Mouse (Mus musculus): ENCODE measurements at regions not wholly inside any gene's neighbourhood (a gene's known extent, or its start where the extent isn't known, plus 50 kb on each side); places are given as distances from the start of the nearest gene placed in this dataset.

DNA sequence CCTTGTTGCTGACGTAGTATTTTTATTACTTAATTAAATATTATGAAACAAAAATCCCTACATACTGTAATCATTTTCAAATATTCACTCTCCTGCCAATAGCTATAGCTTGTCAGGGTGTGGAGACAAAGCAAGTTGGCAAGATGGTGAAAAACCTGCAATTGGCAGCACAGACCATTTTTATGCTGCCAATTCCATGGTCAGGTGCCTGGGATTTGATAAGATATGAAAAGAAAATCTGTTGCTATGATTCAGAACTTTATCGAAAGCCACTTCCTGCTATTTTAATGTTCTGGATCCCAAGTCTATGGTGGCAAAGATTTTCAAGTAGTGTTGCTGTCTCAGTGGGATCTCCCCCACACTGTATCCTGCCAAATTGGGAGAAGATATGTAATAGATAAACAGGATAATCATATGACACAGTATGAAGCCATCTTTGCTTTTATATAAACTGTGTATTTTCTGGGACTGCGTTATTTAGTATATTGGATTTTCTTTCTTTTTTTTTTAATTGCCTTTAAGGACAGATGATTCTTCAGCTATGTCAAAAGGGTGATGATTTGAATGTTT, 165.3 kb upstream of the Lrrc3b start:
- DNase-seq (ENCODE audit: low read depth, low spot score), result no peak

DNA sequence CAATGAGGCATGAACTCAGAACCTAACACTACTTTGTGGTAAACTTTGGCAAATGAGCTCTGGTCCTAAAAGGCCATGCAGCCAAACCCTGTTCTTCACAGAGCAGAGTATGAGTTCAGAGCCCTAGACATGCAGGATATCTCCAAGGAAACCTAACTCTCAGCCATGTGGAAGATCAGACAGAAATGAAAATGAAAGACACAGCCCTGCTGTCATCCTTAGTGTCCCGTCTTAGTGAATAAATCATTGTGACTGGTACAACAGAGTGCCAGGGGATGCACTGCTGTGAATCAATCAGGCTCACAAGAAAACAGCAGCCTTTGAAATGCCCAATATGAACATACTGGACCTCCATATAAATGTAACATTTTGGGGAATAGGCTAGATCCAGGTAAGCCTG, 171.4 kb upstream of the Lrrc3b start:
- no peak for DNase-seq (ENCODE audit: low read depth, low spot score)

DNA sequence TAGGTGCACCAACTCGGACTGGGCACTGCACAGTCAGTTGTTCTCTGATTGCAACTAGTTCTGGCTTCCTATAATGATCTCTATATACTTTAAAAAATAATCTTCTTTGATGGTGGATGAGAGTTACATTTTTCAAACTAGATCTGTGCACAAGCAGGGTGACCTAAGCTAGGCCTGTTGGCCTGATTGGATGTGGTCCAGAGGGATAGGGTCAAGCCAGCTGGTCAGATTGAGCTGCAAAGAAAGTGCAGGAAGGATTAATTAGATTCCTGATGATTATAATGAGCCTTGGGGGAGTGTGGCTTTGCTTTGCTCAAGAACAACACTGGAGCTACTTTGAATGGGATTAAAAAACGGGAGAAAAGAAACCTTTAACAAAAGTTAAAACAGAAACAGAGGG, 195.8 kb upstream of the Lrrc3b start:
- DNase-seq (ENCODE audit: low read depth, low spot score), result peak; percentile 6

DNA sequence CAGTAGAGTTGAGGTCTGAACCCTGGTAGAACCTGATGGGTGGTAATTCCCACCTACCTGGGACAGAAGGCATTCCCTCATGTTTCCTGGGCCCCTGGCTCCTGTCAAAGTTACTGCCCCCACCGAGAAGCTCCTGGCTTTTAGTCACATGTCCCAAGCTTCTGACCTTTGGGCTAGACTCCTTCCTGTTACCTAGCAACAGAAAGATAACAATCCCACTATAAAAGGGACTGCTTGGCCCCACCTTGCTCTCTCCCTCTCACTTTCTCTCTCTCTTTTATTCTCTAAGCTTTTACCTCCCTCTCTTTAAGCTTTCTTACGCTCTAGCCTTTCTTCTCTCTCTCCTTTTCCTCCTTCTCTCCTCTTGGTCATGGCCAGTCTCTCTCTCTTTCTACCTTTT, 198.9 kb upstream of the Lrrc3b start:
- DNase-seq (ENCODE audit: low read depth, low spot score), result no peak

DNA sequence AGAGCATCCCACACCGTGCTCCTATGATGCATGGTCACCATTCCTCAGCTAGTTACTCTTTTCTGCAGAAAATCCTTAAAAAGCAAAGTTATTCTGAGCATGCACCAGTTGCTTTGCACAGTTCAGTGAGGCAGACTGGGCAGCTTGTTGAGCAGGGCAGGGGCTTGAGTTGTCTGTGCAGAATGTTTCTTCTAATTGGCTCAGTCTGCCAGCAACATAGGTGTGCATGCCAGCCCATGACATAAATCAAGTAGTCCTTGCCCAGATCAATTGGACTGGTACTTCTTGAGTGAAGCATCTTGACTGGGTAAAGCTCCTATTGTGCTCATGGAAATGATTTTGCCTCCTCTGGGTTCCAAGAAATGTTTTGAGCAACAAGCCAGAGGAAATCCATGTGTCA, 200.1 kb upstream of the Lrrc3b start:
- no peak for DNase-seq (ENCODE audit: low read depth, low spot score)

DNA sequence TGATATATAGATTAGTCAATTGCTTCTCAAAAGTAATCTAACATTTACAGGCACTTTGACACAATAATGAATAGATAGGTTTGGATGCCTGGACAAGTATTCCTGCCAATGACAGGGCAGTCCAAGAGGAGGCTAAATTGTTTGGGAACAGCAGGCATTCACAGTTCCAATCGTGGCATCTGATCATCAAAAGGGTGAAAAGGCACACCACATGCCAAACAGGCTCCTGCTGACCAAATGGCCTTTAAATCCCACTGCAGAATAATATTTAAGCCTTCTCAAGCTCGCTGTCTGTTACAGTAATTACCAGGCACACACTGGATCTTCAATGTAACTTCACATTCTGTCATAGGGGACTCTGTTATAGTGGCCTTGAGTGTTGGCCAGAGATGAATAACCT, 222.1 kb upstream of the Lrrc3b start:
- DNase-seq (ENCODE audit: low read depth, low spot score), result no peak

DNA sequence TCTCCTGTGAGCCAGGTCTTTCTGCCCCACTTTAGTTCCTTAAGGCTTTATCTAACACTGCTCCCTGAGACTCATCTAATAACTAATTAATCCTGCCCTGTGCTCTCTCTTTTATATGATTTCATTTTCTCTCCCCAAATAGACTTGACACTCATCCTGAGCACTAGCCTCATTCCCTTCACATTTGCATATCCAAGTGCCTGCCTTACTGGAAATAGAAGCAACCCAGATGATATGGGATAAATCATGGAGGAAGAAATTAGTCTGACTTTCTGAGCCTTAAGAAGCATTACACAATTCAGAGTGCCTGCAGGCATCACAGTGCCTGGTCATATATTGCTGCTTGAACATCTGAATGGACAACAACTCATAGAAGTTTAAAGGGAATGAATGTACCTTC, 233.5 kb upstream of the Lrrc3b start:
- no peak for DNase-seq (ENCODE audit: low read depth, low spot score)

DNA sequence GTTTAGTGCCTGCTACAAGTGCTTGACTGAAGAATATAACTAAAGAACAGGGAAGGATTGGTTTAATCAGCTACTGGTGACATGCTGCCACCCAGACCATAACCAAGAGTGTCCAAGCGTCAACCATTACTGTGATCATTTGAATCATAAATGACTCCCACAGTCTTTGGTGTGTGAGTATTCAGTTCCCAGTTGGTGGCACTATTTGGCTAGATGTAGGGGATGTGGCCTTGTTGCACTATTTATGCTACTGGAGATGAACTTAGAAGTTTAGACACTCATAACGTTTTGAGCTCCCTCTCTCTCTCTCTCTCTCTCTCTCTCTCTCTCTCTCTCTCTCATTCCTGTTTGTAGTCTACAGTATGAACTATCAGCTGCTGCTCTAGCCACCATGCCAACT, 238.4 kb upstream of the Lrrc3b start:
- DNase-seq (ENCODE audit: low read depth, low spot score), result no peak

DNA sequence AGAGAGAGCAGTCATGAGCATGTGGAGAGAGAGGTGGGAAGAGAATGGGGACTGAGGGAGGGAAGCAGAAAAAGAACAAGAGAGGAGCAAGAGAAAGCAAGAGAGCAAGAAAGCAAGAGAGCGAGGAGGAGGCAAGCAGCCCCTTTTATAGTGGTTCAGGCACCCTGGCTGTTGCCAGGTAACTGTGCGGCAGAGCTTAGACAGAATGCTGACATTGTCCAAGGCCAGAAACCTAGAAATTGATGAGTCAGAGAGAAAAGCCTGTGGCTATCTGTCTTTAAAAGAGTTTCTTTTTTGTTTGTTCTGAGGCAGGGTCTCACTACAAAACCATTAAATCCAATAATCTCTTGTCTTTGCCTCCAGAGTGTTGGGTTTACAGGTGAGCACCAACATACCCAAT, 240.7 kb upstream of the Lrrc3b start:
- no peak for DNase-seq (ENCODE audit: low read depth, low spot score)

DNA sequence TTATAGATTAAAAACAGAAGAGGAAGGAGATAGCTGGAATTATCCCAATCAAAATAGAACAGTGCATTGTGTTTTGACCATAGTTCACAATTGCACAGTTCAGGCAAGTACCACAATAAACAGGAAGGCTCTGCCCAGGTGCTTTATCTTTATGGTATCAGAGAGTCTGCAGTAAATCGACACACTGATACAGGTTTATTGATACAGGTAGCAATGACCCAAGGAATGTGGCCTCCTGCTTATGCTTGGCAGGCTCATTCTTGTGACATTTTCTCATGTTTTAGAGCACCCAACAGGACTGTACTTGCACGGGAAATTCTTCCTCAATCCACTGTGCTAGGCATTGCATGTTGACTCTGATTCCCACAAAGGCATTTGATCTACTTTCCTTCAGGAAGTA, 259.2 kb upstream of the Lrrc3b start:
- no peak for DNase-seq (ENCODE audit: low read depth, low spot score)

DNA sequence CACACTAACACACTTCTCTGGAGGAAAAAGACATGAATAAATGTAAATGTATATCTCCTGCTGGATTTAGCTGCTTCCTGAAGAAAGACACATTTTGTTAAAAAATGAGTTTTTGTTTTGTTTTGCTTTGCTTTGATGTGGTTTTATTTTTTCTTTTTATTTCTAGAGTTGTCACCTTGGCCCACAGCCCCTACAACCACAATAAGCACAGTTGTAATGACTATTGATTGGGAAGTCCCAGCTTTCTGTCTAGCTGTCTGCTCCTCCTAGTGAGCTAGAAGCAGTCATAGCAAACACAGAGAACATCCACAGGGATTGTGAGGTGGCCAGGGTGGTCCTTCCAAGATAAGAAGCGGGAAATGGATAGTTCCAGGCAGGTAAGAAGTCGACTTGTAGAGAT, 259.8 kb upstream of the Lrrc3b start:
- DNase-seq (ENCODE audit: low read depth, low spot score), result no peak

DNA sequence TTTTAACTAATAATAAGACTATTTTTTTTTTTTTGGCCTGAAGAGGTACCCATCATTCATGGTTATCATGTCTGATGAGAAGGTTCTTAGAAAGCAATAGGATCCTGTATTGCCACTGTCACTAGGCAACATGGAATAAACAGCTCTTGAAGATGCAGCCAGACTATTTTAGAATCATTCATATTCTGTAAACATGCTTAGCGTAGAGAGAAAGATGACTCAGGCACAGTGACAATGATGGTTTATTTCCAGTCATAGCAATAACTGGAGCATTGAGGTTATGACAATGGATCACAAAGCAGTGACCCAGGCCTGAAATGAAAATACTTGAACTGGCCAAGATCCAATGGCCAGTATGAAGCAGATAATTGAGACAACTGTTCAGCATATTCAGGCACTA, 283.3 kb upstream of the Lrrc3b start:
- no peak for DNase-seq (ENCODE audit: low read depth, low spot score)

DNA sequence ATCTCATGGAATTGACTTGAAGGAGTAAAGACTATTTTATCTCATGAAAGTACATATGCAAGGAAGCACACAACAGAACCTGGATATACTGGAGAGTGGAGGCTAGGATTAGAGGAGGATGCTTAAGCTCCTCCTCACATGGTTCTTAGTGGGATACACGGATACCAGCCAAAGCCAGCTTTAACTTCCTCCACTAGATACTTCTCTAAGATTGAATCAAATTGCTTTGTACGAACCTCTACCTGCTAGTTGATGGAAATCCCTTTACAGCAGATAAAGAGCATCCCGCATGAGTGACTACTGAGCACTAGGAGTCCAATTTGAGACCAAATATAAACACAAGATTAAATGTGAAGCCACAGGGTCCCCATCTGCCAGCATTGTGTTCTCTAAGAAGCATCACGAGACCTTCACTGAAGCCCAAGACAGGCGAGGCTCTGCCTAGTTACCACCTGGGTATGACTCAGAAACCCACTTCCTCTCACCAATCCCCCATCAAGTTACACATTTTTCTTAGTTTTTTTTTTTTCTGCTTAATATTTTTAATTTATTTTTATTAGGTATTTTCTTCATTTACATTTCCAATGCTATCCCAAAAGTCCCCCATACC, 307.9 kb upstream of the Lrrc3b start:
- no peak for DNase-seq (ENCODE audit: low read depth, low spot score)

DNA sequence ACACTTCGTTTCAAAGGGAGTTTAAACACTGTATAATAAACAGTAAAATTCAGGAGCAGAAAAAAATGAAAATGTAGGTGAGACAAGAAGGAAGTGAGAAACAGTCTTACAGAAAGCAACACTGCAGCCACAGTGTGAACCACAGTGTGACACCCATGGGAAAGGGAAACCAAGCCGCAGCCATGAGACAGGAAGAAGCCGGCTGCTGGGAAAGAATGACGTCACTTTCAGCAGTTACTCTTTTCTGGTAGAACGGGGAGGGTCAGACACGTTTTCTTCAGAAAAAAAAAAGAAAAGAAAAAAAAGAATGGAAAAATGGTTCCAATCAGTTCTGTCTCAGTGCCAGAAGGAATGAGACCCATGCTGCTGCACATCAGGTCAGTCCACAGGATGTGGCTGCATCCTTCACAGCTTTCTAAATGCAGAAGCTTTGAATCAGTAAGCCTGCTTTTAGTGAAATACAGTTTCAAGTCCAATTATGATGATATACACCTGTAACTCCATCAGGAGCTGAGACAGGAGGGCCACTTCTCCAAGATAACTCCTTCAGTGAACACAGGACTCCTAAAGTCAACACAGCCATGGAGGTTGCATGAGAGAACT, 331.2 kb upstream of the Lrrc3b start:
- DNase-seq (ENCODE audit: low read depth, low spot score), result no peak

DNA sequence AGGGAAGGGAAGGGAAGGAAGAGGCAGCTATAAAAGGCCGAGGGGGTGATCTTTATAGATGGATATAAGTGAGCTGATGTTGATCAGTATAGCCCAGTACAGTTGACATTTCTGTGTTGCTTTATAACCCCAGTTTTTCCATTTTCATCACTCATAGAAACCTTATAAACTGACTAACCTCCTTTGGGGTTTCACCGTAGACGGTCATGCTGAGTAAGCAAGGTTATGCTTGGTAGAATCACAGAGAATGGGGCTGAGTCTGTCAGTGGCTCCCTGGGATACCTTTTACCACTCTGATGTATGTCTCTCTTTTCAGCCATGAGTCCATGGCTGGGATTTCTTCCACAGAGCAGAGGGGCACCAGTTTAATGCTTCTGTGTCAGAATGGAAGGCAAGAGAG, 345.9 kb upstream of the Lrrc3b start:
- no peak for DNase-seq (ENCODE audit: low read depth, low spot score)

DNA sequence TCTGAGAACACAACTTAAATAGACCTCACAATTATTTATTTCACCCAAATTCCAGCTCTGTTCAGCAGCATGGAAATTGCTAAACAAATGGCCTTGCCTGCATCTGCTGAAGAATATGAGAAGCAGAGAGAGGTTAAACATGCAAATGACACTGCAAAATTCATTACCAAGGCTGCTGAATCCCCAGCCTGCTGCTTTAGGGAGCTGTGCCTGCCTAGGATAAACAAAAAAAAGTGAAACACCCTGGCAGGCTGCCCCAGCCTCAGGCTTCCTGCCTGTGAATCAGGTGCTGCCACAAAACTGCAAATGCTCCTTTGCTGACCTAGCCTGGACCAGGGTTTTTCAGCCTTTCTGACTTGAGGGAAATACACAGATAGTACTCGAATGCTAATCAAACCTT, 346.4 kb upstream of the Lrrc3b start:
- no peak for DNase-seq (ENCODE audit: low read depth, low spot score)

DNA sequence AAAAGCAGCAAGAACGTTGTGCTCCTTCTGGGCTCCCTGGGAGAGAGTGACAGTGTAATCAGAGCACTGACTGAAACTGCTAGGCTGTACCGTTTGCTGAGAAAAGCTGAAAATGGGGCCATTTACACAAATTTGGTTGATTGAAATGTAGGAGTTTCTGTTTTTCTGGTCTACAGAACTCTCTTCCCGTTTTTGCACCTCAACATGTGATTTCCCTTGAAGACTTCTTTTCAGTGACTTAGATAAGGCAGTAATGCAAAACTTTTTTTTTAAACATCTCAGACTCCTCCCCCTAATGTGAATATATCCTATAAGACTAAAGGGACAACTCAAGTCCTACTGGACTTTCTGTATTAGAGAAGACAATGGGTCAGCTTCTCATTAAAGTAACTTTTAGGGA, 356.9 kb upstream of the Lrrc3b start:
- DNase-seq (ENCODE audit: low read depth, low spot score), result no peak

DNA sequence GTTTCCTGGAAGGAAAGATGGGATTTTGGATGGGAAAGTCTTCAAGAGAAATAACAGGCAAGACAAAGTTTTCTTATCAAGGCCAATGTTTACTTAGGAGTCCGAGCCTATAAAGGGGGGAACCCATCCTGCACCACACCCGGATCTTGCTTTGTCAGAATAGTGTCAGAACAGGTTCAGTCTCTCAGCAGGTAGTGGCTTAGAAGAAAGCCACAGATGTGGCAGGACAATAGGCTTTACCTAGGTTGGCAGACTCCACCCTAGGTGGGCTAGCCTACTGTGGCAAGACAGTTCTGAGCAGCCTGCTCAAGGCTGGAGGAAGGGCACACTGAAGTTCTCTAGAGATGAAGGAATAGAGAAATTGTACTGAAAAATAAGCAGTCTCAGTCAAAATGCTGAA, 358.2 kb upstream of the Lrrc3b start:
- no peak for DNase-seq (ENCODE audit: low read depth, low spot score)

DNA sequence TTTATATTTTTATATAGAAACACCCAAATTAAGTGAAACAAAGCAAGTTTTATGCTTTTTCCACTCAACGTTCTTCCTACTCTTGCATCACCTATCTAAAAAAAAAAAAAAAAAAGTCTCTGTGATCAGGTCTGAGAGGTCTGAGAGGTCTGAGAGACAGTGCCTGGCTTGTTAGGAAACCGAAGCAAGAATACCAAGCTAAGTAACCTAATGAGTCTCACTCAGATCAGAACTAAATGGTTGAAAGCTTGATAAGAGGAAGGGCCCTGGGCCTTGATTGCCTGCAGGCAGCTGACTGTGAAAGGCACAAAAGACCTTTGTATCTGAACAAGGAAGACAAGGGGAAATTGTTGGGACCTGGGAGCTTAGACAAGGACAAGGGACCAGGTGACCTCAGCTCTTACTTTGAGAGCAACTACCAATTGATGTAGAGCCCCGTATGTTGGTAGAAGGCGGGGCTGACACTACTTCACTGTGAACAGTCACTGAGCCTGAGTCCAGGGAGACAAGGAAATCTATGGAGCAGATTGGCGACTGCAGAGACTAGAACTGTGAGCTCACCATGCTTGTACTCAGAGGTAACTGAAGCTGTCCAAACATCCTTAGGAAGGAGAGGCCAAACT, 362.8 kb upstream of the Lrrc3b start:
- DNase-seq (ENCODE audit: low read depth, low spot score), result no peak

DNA sequence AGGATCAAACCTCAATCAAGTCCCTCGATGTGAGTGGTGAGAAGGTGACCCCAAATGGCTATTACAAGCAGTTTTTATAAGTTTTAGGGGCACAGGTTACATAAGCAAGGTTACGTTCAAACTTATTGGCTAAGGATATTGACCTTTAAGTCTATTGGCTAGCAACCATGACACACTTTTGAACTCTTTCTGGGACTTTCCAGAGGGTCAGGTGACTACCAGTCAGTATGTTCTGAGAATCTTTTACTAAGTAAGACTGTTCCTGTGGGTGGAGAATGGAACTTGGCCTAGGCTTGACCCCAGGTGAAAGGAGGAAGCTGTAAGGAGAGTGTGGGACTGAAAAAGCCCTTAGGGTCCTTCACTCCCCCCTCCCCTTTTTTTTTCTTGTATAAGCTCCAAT, 370.3 kb upstream of the Lrrc3b start:
- DNase-seq (ENCODE audit: low read depth, low spot score), result no peak

DNA sequence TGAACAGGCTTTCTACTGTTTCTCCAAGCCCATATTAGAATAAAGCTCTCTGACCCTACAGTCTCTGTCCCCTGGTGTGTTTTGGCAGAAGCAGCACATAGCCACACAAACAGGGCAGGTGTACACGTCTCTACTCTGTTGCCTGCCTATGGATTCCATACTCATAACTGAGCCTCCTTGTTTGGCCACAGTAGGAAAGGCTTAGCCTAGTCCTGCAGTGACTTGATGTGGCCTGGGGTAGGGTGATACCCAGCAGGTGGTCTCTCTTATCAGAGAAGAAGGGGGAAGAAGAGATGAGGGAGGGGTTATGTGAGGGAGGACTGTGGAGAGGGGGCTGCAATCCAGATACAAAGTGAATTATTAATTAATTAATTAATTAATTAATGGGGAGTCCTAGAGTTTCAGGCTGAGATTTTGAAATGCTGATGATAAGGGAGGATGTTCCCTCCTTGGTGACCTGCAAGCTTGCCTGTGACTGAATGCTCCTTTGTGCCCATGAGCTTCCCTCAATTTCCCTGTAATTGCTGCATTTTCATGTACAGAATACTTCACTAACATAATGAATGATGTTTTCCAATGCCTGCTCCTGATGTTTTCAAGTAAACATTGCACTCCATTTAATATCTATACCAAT, 402.7 kb upstream of the Lrrc3b start:
- DNase-seq (ENCODE audit: low read depth, low spot score), result no peak

DNA sequence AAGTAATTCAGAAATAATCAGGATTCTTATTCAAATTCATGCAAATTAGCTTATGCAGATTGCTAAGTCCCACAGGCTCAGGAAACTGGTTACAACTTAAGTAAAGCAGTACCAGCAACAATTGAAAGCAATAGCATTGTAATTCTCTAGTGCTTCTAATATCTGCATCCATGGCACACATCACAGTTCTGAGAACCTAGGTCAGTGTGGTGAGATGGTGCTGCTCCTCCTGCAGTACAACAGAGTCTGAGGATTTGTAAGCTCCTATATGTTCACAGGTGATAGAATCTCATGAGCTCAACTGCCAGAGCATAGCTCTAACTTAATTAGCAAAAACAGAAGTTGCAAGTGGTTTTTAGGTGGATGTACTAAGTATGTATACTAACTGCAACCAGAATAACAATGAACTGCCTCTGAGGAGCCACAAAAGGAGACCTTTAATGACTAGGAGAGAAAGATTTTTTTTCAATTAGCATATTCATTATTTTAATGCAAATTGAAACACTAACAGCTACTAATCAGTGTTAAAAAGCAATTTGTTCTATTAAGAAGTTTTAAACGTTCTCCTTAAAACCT, 403.3 kb upstream of the Lrrc3b start:
- no peak for DNase-seq (ENCODE audit: low read depth, low spot score)

DNA sequence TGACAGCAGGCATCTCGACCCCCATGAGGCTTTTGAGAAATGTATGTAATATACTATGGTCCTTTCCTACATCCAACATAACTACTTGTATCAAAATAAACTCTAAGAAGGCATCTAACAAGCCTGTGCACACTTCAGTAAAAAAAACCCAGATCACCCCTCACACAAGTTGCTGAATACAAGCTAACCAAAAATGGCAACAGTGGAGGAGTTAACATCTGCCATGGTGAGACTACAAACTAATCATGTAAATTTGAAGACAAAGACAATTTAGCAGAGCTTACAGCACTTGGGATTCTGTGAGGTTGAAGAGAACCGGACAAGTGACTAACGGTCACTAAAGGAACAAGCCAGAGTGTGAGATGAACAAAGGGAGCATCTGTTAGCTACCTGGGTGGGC, 380.6 kb upstream of the Ngly1 start:
- DNase-seq (ENCODE audit: low read depth, low spot score), result no peak
